Mouse (Mus musculus) myocyte (in vitro differentiated cells): ENCODE measurements around the gene Camk2d. TPM values are rescaled to one million over a fixed set of nuclear protein-coding genes. Genes with fewer than 3 reads are reported as not detected.

Experiments used
- H3K27me3 ChIP-seq: one replicate; pipeline ENCODE4 v1.6.1; 2011; ENCODE audit not compliant: control insufficient read depth, insufficient read depth, insufficient read length
- H3K36me3 ChIP-seq: one replicate; pipeline ENCODE4 v1.6.1; 2011; ENCODE audit not compliant: control insufficient read depth, insufficient read depth
- H3K4me2 ChIP-seq: one replicate; pipeline ENCODE4 v1.6.1; 2011; ENCODE audit warnings: low read depth, control low read depth
- H3K4me3 ChIP-seq: one replicate; pipeline ENCODE4 v1.5.1; 2011; ENCODE audit warnings: mild to moderate bottlenecking, control low read depth, moderate library complexity
- H3K79me2 ChIP-seq: one replicate; pipeline ENCODE4 v1.6.1; 2011; ENCODE audit not compliant: control insufficient read depth, insufficient read depth
- H3ac ChIP-seq: one replicate; pipeline ENCODE4 v1.6.1; 2011; ENCODE audit not compliant: control insufficient read depth, insufficient read length
- CEBPB ChIP-seq: IDR thresholded peaks from 2 replicates; pipeline ENCODE4 v1.6.1; 2011; ENCODE audit warnings: mild to moderate bottlenecking, moderate library complexity; ENCODE audit not compliant: poor library complexity, insufficient read depth, severe bottlenecking
- E2F4 ChIP-seq: IDR thresholded peaks from one replicate; pipeline ENCODE4 v1.6.1; 2011; ENCODE audit warnings: mild to moderate bottlenecking, control low read depth, moderate library complexity; ENCODE audit not compliant: insufficient read depth
- MAX ChIP-seq: IDR thresholded peaks from one replicate; pipeline ENCODE4 v1.6.1; 2011; ENCODE audit warnings: low read depth, mild to moderate bottlenecking, control low read depth
- MYOD1 ChIP-seq, 3 experiments: IDR thresholded peaks; one replicate each; pipeline ENCODE4 v1.6.1; 2011; ENCODE audit warnings: control low read depth in 2 of 3, low read depth in 2 of 3, mild to moderate bottlenecking in 2 of 3, moderate library complexity in 1 of 3; ENCODE audit not compliant: insufficient read length in 2 of 3, control insufficient read depth in 1 of 3
- MYOG ChIP-seq, 3 experiments: IDR thresholded peaks; one replicate each; pipeline ENCODE4 v1.6.1; 2011; ENCODE audit warnings: control low read depth in 2 of 3, low read depth in 2 of 3, mild to moderate bottlenecking in 2 of 3; ENCODE audit not compliant: insufficient read length in 2 of 3, control insufficient read depth in 1 of 3, insufficient read depth in 1 of 3
- POLR2A ChIP-seq: IDR thresholded peaks from one replicate; pipeline ENCODE4 v1.6.1; 2011; ENCODE audit warnings: low read depth, mild to moderate bottlenecking, control low read depth, moderate library complexity; ENCODE audit not compliant: insufficient read length
- POLR2AphosphoS2 ChIP-seq: IDR thresholded peaks from one replicate; pipeline ENCODE4 v1.6.1; 2011; ENCODE audit warnings: low read depth, control low read depth; ENCODE audit not compliant: insufficient read length
- REST ChIP-seq: IDR thresholded peaks from one replicate; pipeline ENCODE4 v1.6.1; 2011; ENCODE audit warnings: mild to moderate bottlenecking, control low read depth, moderate library complexity; ENCODE audit not compliant: insufficient read depth, insufficient read length
- SRF ChIP-seq: IDR thresholded peaks from one replicate; pipeline ENCODE4 v1.6.1; 2011; ENCODE audit warnings: low read depth; ENCODE audit not compliant: control insufficient read depth, insufficient read length
- TCF12 ChIP-seq: IDR thresholded peaks from one replicate; pipeline ENCODE4 v1.6.1; 2011; ENCODE audit warnings: mild to moderate bottlenecking, control low read depth; ENCODE audit not compliant: poor library complexity, insufficient read depth, severe bottlenecking
- TCF3 ChIP-seq: IDR thresholded peaks from one replicate; pipeline ENCODE4 v1.6.1; 2011; ENCODE audit warnings: low read depth, control low read depth; ENCODE audit not compliant: insufficient read length
- USF1 ChIP-seq: IDR thresholded peaks from one replicate; pipeline ENCODE4 v1.6.1; 2011; ENCODE audit warnings: low read depth, mild to moderate bottlenecking, control low read depth, moderate library complexity
- polyA plus RNA-seq: library from polyadenylated mRNA; unstranded; fragments of >200 nt; fragmentation: generic; extraction: Trizol; gene quantifications from one replicate; pipeline ENCODE4 v1.2.1, GENCODE M21; 2012; ENCODE audit warnings: missing spikeins

The Camk2d gene
- polyA plus RNA-seq, 1 experiment = 22.1 TPM

DNA sequence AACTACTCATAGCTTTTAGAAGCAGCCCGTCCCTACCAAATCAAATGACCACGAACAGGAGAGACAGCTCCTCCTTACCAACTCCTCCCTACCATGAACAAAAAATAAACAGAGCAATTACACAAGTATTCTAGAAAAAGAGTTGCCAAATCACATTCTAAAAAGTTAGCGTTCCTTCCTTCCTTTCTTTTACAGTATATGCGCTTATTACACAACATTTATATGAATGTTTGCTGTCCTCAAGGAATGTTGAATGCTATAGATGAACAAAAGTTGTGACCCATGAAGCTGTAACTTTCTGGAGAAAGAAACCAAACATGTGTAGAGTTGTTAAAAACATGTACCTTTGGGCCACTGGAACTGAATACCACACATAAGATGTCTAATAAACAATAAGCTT, 31.9 kb downstream of the Camk2d start:
- Histone ChIP-seq H3K79me2 (peaks cover 61% of the 10 kb centered on the region), H3K27me3 (no peaks in the 10 kb centered on the region), H3K36me3 (no peaks in the 10 kb centered on the region), H3K4me3 (no peak overlapping the region), H3ac (no peak overlapping the region), H3K4me2 (no peak overlapping the region)
- no peak for TF ChIP-seq E2F4
- TF ChIP-seq MAX = no peak
- no peak for TF ChIP-seq MYOG (IDR thresholded peaks at IDR 0.05; ENCODE audit: control insufficient read depth in 1 of 3, insufficient read depth in 1 of 3, insufficient read length in 2 of 3, low read depth in 2 of 3)
- TF ChIP-seq TCF3 = no peak
- no peak for TF ChIP-seq TCF12
- no peak for TF ChIP-seq USF1

DNA sequence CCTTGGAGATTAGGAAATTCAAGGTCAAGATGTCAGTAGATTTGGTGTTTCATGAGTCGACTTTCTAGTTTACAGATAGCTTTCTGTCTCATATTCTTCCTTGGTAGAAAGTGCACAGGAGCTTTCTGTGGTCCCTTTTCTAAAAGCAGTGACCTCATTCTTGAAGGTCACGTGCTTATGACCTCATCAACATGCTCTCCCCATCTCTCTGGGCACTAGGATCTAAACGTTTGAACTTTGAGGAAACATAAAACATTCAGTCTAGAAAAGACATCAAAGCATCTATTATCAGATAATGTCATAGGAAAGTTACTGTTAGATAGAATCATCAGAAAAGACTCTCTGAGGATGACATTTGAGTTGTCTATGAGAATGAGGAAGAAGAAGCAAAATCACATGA, 32.3 kb downstream of the Camk2d start:
- TF ChIP-seq USF1 = no peak
- no peak for TF ChIP-seq MYOD1 (IDR thresholded peaks at IDR 0.05; ENCODE audit: control insufficient read depth in 1 of 3, insufficient read length in 2 of 3, low read depth in 2 of 3)
- no peak for TF ChIP-seq SRF
- no peak for TF ChIP-seq REST
- no peaks in the 10 kb centered on the region for H3K36me3 ChIP-seq
- no peak overlapping the region for H3K4me2 ChIP-seq
- H3ac ChIP-seq = no peak overlapping the region
- H3K4me3 ChIP-seq = no peak overlapping the region
- H3K79me2 ChIP-seq = peaks cover 58% of the 10 kb centered on the region
- no peaks in the 10 kb centered on the region for H3K27me3 ChIP-seq

DNA sequence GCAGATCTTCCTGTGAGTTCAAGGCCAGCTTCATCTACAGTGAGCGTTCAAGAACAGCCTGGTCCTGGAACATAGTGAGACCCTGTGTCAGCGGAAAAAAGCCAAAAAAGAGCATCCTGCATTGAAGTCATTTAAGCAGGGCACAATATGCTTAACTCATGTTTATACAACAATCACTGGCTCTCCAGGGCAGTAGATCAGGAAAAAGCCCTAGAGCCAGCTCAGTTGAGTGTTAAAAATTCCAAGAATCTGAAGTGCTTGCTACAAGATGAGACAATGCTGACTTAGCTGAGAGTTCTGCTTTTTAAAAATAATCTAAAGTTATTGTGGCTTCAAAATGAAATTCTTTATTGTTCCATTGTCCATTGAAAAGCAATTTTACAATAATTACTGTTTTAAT, 32.9 kb downstream of the Camk2d start:
- no peak overlapping the region for H3K4me3 ChIP-seq
- TF ChIP-seq USF1 = no peak
- TF ChIP-seq REST = no peak
- TF ChIP-seq MAX = no peak
- TF ChIP-seq POLR2A = no peak
- TF ChIP-seq TCF12 = no peak
- TF ChIP-seq TCF3 = no peak
- no peak for TF ChIP-seq CEBPB
- no peak for TF ChIP-seq MYOD1 (IDR thresholded peaks at IDR 0.05; ENCODE audit: control insufficient read depth in 1 of 3, insufficient read length in 2 of 3, low read depth in 2 of 3)
- TF ChIP-seq E2F4 = no peak
- no peak for TF ChIP-seq POLR2AphosphoS2
- no peak for TF ChIP-seq SRF
- no peak for TF ChIP-seq MYOG (IDR thresholded peaks at IDR 0.05; ENCODE audit: control insufficient read depth in 1 of 3, insufficient read depth in 1 of 3, insufficient read length in 2 of 3, low read depth in 2 of 3)

DNA sequence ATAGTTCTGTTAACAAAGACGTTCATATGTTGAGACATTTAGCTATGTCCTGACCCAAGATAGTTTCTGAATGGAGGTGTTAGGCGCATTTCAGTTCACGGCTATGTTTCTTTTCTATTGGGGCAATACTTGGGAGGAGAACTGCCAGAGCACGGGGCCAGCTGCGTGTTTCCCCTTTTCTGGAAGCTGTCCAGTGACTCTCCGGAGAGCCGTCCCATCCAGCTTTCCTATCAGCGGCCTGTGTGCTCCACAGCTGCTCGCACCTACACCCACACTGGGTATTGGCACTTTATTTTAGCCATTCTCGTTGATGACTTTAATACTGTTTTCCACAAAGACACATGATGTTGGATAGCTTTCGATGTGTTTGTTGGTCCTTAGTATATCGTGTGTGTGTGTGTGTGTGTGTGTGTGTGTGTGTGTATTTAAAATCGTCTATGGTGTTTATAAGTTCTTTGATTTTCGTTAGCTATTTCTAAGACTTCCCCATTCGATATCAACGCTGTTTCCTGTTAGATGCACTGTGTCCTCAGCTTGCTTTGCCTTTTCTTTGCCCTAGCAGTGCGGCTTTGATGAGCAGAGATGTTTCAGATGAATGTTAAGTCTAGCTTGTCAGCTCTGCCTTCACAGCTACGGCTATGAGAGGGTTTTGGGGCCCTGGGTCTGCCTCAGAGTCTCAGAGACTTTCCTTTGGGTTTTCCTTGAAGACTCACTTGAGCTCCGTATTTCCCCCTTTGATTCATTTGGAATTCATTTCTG, 34.2 kb downstream of the Camk2d start:
- Histone ChIP-seq H3K4me2 (no peak overlapping the region), H3K4me3 (no peak overlapping the region), H3K79me2 (peaks cover 58% of the 10 kb centered on the region), H3ac (no peak overlapping the region), H3K27me3 (no peaks in the 10 kb centered on the region), H3K36me3 (no peaks in the 10 kb centered on the region)
- TF ChIP-seq SRF (no peak), USF1 (no peak), POLR2AphosphoS2 (no peak), TCF12 (no peak), MYOG (IDR thresholded peaks at IDR 0.05; ENCODE audit: control insufficient read depth in 1 of 3, insufficient read depth in 1 of 3, insufficient read length in 2 of 3, low read depth in 2 of 3) (no peak), POLR2A (no peak), TCF3 (no peak), MAX (no peak), MYOD1 (IDR thresholded peaks at IDR 0.05; ENCODE audit: control insufficient read depth in 1 of 3, insufficient read length in 2 of 3, low read depth in 2 of 3) (no peak), E2F4 (no peak), REST (no peak), CEBPB (no peak)

More for the DNA sequence above, 32.9 kb downstream of the Camk2d start:
- Histone ChIP-seq H3K4me2 (no peak overlapping the region), H3K36me3 (no peaks in the 10 kb centered on the region), H3ac (no peak overlapping the region), H3K27me3 (no peaks in the 10 kb centered on the region), H3K79me2 (peaks cover 58% of the 10 kb centered on the region)

DNA sequence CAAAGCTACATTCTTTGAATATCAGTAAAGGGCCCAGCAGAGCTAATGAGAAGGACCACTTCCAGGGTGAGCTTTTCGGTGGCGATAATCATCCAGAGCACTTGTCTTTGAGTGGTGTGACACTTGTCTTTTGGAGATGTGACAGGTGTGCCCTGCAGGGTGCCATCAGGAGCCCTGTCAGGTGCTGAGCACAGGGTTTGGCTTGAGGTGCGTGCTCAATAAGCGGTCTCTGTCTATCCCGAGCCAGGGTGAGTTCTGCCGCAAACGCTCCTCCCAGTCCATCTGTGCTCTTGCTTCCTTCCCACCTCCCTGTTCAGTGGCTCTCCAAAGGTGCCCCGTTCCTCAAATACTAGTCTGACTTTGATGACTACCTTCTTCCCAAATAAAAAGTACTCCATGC, 35.5 kb downstream of the Camk2d start:
- no peak overlapping the region for H3K4me3 ChIP-seq
- no peak overlapping the region for H3K4me2 ChIP-seq
- H3K27me3 ChIP-seq = no peaks in the 10 kb centered on the region
- H3K36me3 ChIP-seq = no peaks in the 10 kb centered on the region
- H3ac ChIP-seq = no peak overlapping the region
- peaks cover 59% of the 10 kb centered on the region for H3K79me2 ChIP-seq
- TF ChIP-seq MAX (no peak), USF1 (no peak), E2F4 (no peak)
